Comparison of ENCODE assay signal across 11 mouse cellular contexts in the genomic region with DNA sequence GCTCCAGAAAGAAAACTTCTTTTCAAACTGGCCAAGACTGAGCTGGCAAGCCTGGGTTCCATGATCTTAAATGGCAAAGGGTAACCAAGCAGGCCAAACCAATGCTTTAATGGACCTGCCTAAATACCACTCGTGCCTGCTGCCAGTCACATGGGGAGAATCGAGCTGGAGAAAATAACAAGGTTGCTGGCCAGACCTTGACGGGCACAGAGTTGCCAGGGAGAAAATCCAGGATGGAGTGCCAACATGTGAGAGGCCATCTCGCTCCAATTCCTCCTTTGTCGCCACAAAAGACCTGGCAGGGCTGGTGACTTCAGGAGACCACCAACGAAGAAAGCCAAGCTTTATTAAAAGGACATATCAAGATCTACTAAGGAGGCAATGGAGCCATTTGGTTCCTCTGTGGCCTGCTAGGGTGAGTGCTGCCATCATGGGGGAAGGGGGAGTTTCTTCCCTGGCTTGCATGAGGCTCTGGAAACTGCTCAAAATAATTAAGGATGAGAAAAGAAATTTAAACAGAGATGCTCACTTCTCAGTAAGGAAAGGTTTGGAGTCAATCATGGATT. TPM values are rescaled to one million over a fixed set of nuclear protein-coding genes. Genes with fewer than 3 reads are reported as not detected.
DNase-seq lines count a peak whose midpoint lies in the region; ATAC-seq and TF ChIP-seq lines count a peak whose summit lies in the region.
"Had no signal": no experiment of that assay in that cellular context is flagged by ENCODE, and none has a peak within 500 bp of the region (broad histone marks: within the 10 kb centered on the region; RNA-seq: fewer than 3 reads in every experiment).

No protein-coding gene starts in this region.

- 46% methylated on average over 6 of the region's 6 CpGs for WGBS in heart, postnatal 0 days

- no peaks in the 10 kb centered on the region for H3K9me3 ChIP-seq in heart, postnatal 0 days (replicated peaks; ENCODE audit: control insufficient read depth, low read length)
- H3K9me3 ChIP-seq: limb, embryonic 15.5 days had no signal

- H3K4me3 ChIP-seq in heart, postnatal 0 days (ENCODE audit: low read depth, low read length): no peak overlapping the region
- H3K4me3 ChIP-seq: limb, embryonic 15.5 days had no signal

- H3K4me1 ChIP-seq in heart, postnatal 0 days (ENCODE audit: control insufficient read depth, insufficient read depth): peaks cover 55% of the 10 kb centered on the region

- H3K27me3 ChIP-seq in heart, postnatal 0 days (ENCODE audit: control insufficient read depth, insufficient read depth, low read length): no peaks in the 10 kb centered on the region
- H3K27me3 ChIP-seq: limb, embryonic 15.5 days had no signal

- H3K9ac ChIP-seq in heart, postnatal 0 days (replicated peaks; ENCODE audit: low read depth, low read length): no peak overlapping the region
- H3K9ac ChIP-seq: limb, embryonic 15.5 days had no signal

- H3K4me2 ChIP-seq in heart, postnatal 0 days (ENCODE audit: low read depth, low read length): no peak overlapping the region
- H3K4me2 ChIP-seq: limb, embryonic 15.5 days had no signal

- peak overlapping the region; percentile 46; the same call in 1 of the 2 replicates for H3K27ac ChIP-seq in heart, postnatal 0 days (ENCODE audit: low read depth)
- H3K27ac ChIP-seq: limb, embryonic 15.5 days had no signal

- peak; percentile 14 to 78 for DNase-seq in adrenal gland, adult (ENCODE audit: inconsistent age in 2 of 2, low spot score in 1 of 2)
- no peak for DNase-seq in adrenal gland, adult 18-20 months (ENCODE audit: low spot score in 2 of 2)
- peak; percentile 35 for DNase-seq in kidney, adult 9 months
- DNase-seq in kidney, postnatal 10 days: no peak
- DNase-seq in cerebellum, adult 11 months: peak; percentile 36
- no peak for DNase-seq in heart, postnatal 0 days (ENCODE audit: low spot score)
- DNase-seq in left cerebral cortex, adult 8-10 months (ENCODE audit: low spot score in 2 of 2): no peak

- TF ChIP-seq EP300 in heart, postnatal 0 days (IDR thresholded peaks at IDR 0.05; ENCODE audit: low read depth): no peak

- ATAC-seq in heart, postnatal 0 days (ENCODE audit: insufficient read depth, low read depth): no peak
- no peak for ATAC-seq in activated CD4-positive, CD25-positive, alpha-beta regulatory T cell, adult 4 months

- no peaks in the 10 kb centered on the region for H3K36me3 ChIP-seq in heart, postnatal 0 days (replicated peaks; ENCODE audit: control insufficient read depth, insufficient read depth, low read length)

- no peak for TF ChIP-seq CTCF in heart, postnatal 0 days (IDR thresholded peaks at IDR 0.05; ENCODE audit: low read depth)

RNA-seq across cellular contexts. Expression of gene Gm9747, which starts 10.4 kb away (rescaled TPM):
- total RNA-seq in adrenal gland, adult 18-20 months (2021): not detected
- not detected in 2 replicates for total RNA-seq in heart, postnatal 0 days (2014; rRNA removed; ENCODE audit: low replicate concordance)
- polyA plus RNA-seq in heart, postnatal 0 days (2015; fragmentation: Nextera tagmentation; extraction: Ambion mirVana): 15.6 and 17.1 TPM in 2 replicates
- under 1 TPM in 1 of 2 experiments, not detected in 1; 0.16 TPM for polyA plus RNA-seq in activated CD4-positive, CD25-positive, alpha-beta regulatory T cell, adult 4 months (2017; shearing (Covaris generic))
- total RNA-seq in left cerebral cortex, adult 8-10 months (2022): not detected
- total RNA-seq: megakaryocyte, adult 5-6 weeks; MEL had no signal

RNA-seq across cellular contexts. Expression of gene Irs1, which starts 47.9 kb away (rescaled TPM):
- 10 to 100 TPM; 11.0 to 11.8 TPM for total RNA-seq in adrenal gland, adult 18-20 months (2021)
- 40.0 and 66.6 TPM in 2 replicates for total RNA-seq in heart, postnatal 0 days (2014; rRNA removed; ENCODE audit: low replicate concordance)
- 4.4 and 4.7 TPM in 2 replicates for polyA plus RNA-seq in heart, postnatal 0 days (2015; fragmentation: Nextera tagmentation; extraction: Ambion mirVana)
- polyA plus RNA-seq in activated CD4-positive, CD25-positive, alpha-beta regulatory T cell, adult 4 months (2017; shearing (Covaris generic)): not detected
- 10 to 100 TPM; 14.2 to 15.8 (median 14.9) TPM for total RNA-seq in left cerebral cortex, adult 8-10 months (2022)
- total RNA-seq: MEL had no signal

Comparison
In these comparisons a context has a peak if more than half of its experiments do, and no peak if none do; other contexts are left out.
1. DNase-seq: peak in adrenal gland, adult (2 of 2), kidney, adult 9 months (single experiment) and cerebellum, adult 11 months (single experiment); none in adrenal gland, adult 18-20 months (0 of 2), kidney, postnatal 10 days (single experiment), heart, postnatal 0 days (single experiment) and left cerebral cortex, adult 8-10 months (0 of 2).